Mouse (Mus musculus): ENCODE measurements at regions not wholly inside any gene's neighbourhood (a gene's known extent, or its start where the extent isn't known, plus 50 kb on each side); places are given as distances from the start of the nearest gene placed in this dataset.

DNA sequence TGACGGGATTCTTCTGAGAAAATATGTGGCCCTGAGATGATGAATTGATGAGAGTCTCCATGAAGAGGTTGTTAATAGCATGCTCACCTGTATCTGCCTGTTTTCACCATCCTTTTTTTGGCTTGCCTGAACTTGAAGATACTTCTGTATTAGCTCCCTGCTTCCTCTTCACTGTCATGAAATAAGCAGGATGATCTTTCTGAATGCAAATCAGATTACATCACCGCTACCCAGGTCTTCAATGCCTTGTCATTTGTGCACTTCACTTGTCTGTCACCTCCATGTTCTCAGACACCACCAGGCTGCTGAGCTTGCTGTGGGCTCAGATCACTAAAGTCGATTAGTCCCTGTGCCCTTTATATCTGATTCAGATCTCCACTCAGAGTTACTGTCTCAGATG is 146.2 kb upstream of the Nrp1 start:
- TF ChIP-seq REST (IDR thresholded peaks at IDR 0.05; ENCODE audit: insufficient read depth, insufficient read length) (no peak), POLR2A (IDR thresholded peaks at IDR 0.05; ENCODE audit: insufficient read length, low read depth) (no peak), E2F4 (IDR thresholded peaks at IDR 0.05; ENCODE audit: insufficient read depth) (no peak), SRF (IDR thresholded peaks at IDR 0.05; ENCODE audit: control insufficient read depth, insufficient read length, low read depth) (no peak), USF1 (IDR thresholded peaks at IDR 0.05; ENCODE audit: low read depth) (no peak), POLR2AphosphoS2 (IDR thresholded peaks at IDR 0.05; ENCODE audit: insufficient read length, low read depth) (no peak), CEBPB (IDR thresholded peaks at IDR 0.05; ENCODE audit: insufficient read depth, poor library complexity, severe bottlenecking) (no peak), MAX (IDR thresholded peaks at IDR 0.05; ENCODE audit: low read depth) (no peak), TCF12 (IDR thresholded peaks at IDR 0.05; ENCODE audit: insufficient read depth, poor library complexity, severe bottlenecking) (no peak), MYOD1 (IDR thresholded peaks at IDR 0.05; ENCODE audit: control insufficient read depth in 1 of 3, insufficient read length in 2 of 3, low read depth in 2 of 3) (no peak)

All from myocyte (in vitro differentiated cells).